Mouse (Mus musculus) G1E (cell line): ENCODE measurements around the gene Ripk3. TPM values are rescaled to one million over a fixed set of nuclear protein-coding genes. Genes with fewer than 3 reads are reported as not detected.
"Not testable (repeated sequence)": the region's sequence is repeated elsewhere in the genome, so short reads cannot be mapped to it uniquely, and the experiment has no call there.

Experiments used
- ATAC-seq: 2 replicates; pipeline ENCODE4 v1.8.0; 2016; ENCODE audit warnings: mild to moderate bottlenecking; ENCODE audit not compliant: insufficient number of reproducible peaks, poor library complexity, low FRiP score, severe bottlenecking; ENCODE audit errors: extremely low read depth
- DNase-seq: peaks from one replicate; pipeline ENCODE4 v3.0.0; 2012; ENCODE audit warnings: low spot score
- H3K27me3 ChIP-seq: 2 replicates; pipeline ENCODE4 v1.6.1; 2012; ENCODE audit warnings: mild to moderate bottlenecking, low read length, inconsistent platforms; ENCODE audit not compliant: insufficient read depth
- H3K36me3 ChIP-seq: replicated peaks from 2 replicates; pipeline ENCODE3; 2012; ENCODE audit warnings: mild to moderate bottlenecking, inconsistent platforms
- H3K4me1 ChIP-seq: 2 replicates; pipeline ENCODE4 v1.6.1; 2012; ENCODE audit warnings: low read depth, low read length, inconsistent platforms, mixed read lengths; ENCODE audit not compliant: insufficient read depth
- H3K4me3 ChIP-seq: 2 replicates; pipeline ENCODE4 v1.5.1; 2012; ENCODE audit warnings: low read depth, mild to moderate bottlenecking, inconsistent platforms, low read length, moderate library complexity, mixed read lengths
- H3K9me3 ChIP-seq: replicated peaks from 2 replicates; pipeline ENCODE4 v1.6.1; 2012; ENCODE audit warnings: inconsistent platforms
- CTCF ChIP-seq: IDR thresholded peaks from 2 replicates; pipeline ENCODE4 v1.5.1; 2012; ENCODE audit warnings: low read depth, low read length, inconsistent platforms, mixed read lengths
- GATA1 ChIP-seq: IDR thresholded peaks from 2 replicates; pipeline ENCODE4 v1.6.1; 2012; ENCODE audit warnings: borderline replicate concordance, low read length, inconsistent platforms, mixed read lengths
- GATA2 ChIP-seq: IDR thresholded peaks from 2 replicates; pipeline ENCODE4 v1.6.1; 2012; ENCODE audit warnings: low read depth, low read length, inconsistent platforms, borderline replicate concordance
- POLR2AphosphoS5 ChIP-seq: IDR thresholded peaks from 2 replicates; pipeline ENCODE4 v1.6.1; 2012; ENCODE audit warnings: low read depth, low read length, inconsistent platforms; ENCODE audit not compliant: insufficient replicate concordance
- TAL1 ChIP-seq: conservative IDR thresholded peaks from 2 replicates; pipeline ENCODE4 v1.6.1; 2012; ENCODE audit warnings: low read depth, low read length, inconsistent platforms, mixed read lengths
- polyA plus RNA-seq: library from polyadenylated mRNA; stranded (reverse); fragments of >175 nt; gene quantifications from 2 replicates; pipeline ENCODE4 v1.2.3, GENCODE M21; 2012
- total RNA-seq, 2 experiments: library from RNA; stranded (forward) in 1 of 2; stranded (reverse) in 1 of 2; fragments of 200-1000 nt in 1 of 2; fragments of >200 nt in 1 of 2; fragmentation: Nextera tagmentation in 1 of 2; gene quantifications; 2 replicates each; pipeline ENCODE4 v1.2.3; 2014 to 2017

The Ripk3 gene
- total and polyA plus RNA-seq, 3 experiments, result 0.27 to 0.51 TPM; not detected in 1

GRCm38 (mm10) chr14:55767519-55768414, 20.9 kb downstream of the Ripk3 start:
- no peak for DNase-seq
- Histone ChIP-seq H3K4me1 (peaks cover 93% of the 10 kb centered on the region), H3K4me3 (peak overlapping the region; percentile 44; the same call in 1 of the 2 replicates), H3K36me3 (no peaks in the 10 kb centered on the region), H3K9me3 (peaks cover 7% of the 10 kb centered on the region), H3K27me3 (peaks cover 11% of the 10 kb centered on the region)
- TF ChIP-seq POLR2AphosphoS5 (no peak), TAL1 (no peak), GATA1 (no peak), GATA2 (no peak), CTCF (no peak)
- no peak for ATAC-seq

GRCm38 (mm10) chr14:55765696-55766095, 23.0 kb downstream of the Ripk3 start, which contains the start of gene Ltb4r1:
Gene Ltb4r1, plus strand, starts transcription at chr14:55765962.
- Histone ChIP-seq H3K9me3 (peaks cover 10% of the 10 kb centered on the region), H3K4me3 (peak within 1 kb of the TSS; percentile 42; the same call in 1 of the 2 replicates), H3K36me3 (peaks cover 5% of the 10 kb centered on the region), H3K27me3 (peaks cover 7% of the 10 kb centered on the region; the same call in 1 of the 2 replicates), H3K4me1 (peaks cover 85% of the 10 kb centered on the region)
- TF ChIP-seq GATA1 (no peak), POLR2AphosphoS5 (no peak), GATA2 (no peak), TAL1 (no peak), CTCF (no peak)
- ATAC-seq (no peak), DNase-seq (peak; percentile 38)

- Histone ChIP-seq H3K4me3 (no peak overlapping the region), H3K4me1 (peaks cover 67% of the 10 kb centered on the region), H3K27me3 (peaks cover 7% of the 10 kb centered on the region; the same call in 1 of the 2 replicates), H3K36me3 (peaks cover 7% of the 10 kb centered on the region), H3K9me3 (peaks cover 9% of the 10 kb centered on the region)
- no peak for TF ChIP-seq GATA2
- no peak for TF ChIP-seq GATA1
- no peak for DNase-seq
- ATAC-seq, result no peak
Observed at GRCm38 (mm10) chr14:55763166-55763565, 25.5 kb downstream of the Ripk3 start.

GRCm38 (mm10) chr14:55762001-55762821, 26.5 kb downstream of the Ripk3 start:
- ATAC-seq, result no peak
- peaks cover 63% of the 10 kb centered on the region for H3K4me1 ChIP-seq
- no peak for DNase-seq
- H3K4me3 ChIP-seq, result 0 out of 2 replicates have a peak overlapping the region, but pooled peaks have one; percentile 9
- TF ChIP-seq CTCF (no peak), POLR2AphosphoS5 (no peak), TAL1 (no peak)
- H3K36me3 ChIP-seq, result peaks cover 14% of the 10 kb centered on the region
- H3K9me3 ChIP-seq, result peaks cover 3% of the 10 kb centered on the region; the same call in 1 of the 2 replicates
- H3K27me3 ChIP-seq, result peaks cover 7% of the 10 kb centered on the region; the same call in 1 of the 2 replicates

GRCm38 (mm10) chr14:55761163-55761562, 27.5 kb downstream of the Ripk3 start, which contains the start of gene Ltb4r2:
Gene Ltb4r2, plus strand, starts transcription at chr14:55761428.
- Histone ChIP-seq H3K4me3 (0 out of 2 replicates have a peak within 1 kb of the TSS, but pooled peaks have one; percentile 9), H3K36me3 (peaks cover 21% of the 10 kb centered on the region), H3K27me3 (peaks cover 7% of the 10 kb centered on the region; the same call in 1 of the 2 replicates), H3K4me1 (peaks cover 57% of the 10 kb centered on the region), H3K9me3 (peaks cover 3% of the 10 kb centered on the region; the same call in 1 of the 2 replicates)
- TF ChIP-seq CTCF, result no peak
- DNase-seq (no peak), ATAC-seq (no peak)

- H3K4me1 ChIP-seq, result peaks cover 47% of the 10 kb centered on the region
- not testable (repeated sequence) for ATAC-seq
Observed at GRCm38 (mm10) chr14:55760156-55760555, 28.5 kb downstream of the Ripk3 start.

More at GRCm38 (mm10) chr14:55760156-55760555, 28.5 kb downstream of the Ripk3 start:
- not testable (repeated sequence) for H3K4me3 ChIP-seq, DNase-seq, H3K9me3 ChIP-seq, H3K27me3 ChIP-seq
- peak; percentile 60 for TF ChIP-seq CTCF
- H3K36me3 ChIP-seq, result peaks cover 31% of the 10 kb centered on the region
